Mouse (Mus musculus) c-Kit-negative CD71-positive TER-119-positive erythroid progenitor cells, embryonic 14.5 days (primary cell): ENCODE data around the gene Wsb1.
"Not testable (repeated sequence)": the region's sequence is repeated elsewhere in the genome, so short reads cannot be mapped to it uniquely, and the experiment has no call there.

Experiments
- DNase-seq: peaks from one replicate; pipeline ENCODE4 v3.0.0-alpha.2; 2013; ENCODE audit warnings: low read depth, low spot score

Wsb1 gene

DNA sequence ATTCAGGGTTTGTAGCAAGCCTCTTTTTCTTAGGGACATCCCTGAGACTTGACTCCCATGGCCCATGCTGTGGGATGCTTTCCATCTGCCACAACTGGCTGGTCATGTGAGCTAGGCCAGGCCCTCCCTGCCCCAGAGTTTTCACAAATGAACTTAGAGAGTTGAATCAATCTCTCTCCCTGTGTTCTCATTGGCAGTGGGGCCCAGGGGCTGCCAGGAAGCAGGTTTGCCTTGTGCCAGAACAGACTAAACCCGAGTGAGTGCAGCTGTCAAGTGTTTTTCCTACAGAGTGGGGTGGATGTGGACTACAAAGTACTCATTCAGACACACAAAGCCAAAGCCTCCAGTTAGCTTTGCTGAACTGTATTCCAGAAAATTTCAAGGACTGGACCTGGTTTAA is 12.7 kb upstream of the Wsb1 start:
- DNase-seq, result no peak

DNA sequence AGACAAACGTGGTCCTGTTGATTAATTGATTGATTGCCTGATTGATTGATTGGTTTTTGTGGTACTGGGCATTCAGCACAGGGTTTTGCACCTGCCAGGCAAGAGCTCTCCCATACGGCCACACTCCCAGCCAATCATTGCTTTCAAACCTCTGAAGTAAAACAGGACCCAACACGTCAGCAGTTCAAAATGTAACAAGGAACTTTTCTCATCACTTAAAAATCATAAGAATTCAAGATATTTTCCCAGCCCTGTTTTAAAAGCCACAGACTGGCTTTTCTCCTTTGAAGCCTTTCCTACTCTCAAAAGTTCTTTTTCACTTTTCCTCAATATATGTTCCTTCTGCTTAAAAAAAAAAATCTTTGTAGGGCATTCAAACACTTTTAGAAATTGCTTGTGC is 9.9 kb upstream of the Wsb1 start:
- no peak for DNase-seq

DNA sequence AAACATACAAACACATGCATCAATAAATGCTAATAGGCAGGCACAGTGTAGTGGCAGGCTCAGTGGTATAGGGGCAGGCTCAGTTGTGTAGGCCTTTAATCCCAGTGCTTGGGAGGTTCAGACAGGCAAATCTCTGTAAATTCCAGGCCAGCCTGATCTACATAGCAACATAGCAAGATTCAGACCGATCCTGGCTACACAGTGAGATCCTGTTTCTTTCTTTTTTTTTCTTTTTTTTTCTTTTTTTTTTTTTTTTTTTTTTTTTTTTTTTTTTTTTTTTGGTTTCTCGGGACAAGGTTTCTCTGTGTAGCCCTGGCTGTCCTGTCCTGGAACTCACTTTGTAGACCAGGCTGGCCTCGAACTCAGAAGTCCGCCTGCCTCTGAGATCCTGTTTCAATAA is 5.7 kb upstream of the Wsb1 start:
- DNase-seq, result not testable (repeated sequence)

DNA sequence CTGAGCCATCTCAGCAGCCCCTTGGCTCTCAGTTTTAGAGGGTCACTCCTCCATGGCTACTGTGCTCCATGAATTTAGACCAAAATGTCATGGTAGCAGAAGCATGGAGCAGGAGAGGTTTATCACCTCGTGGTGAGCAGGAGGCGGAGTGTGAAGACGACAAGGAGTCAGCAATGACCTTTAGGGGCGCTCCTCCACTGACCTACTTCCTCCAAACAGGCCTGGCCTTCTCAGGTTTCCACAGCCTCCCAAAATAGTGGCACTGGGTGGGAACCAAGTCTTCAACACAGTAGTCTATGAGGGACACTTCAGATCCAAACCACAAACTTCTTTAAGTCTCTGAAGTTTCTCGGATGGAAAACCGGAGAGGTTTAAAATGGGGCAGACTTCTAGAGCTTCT is 4.3 kb upstream of the Wsb1 start:
- DNase-seq, result no peak

DNA sequence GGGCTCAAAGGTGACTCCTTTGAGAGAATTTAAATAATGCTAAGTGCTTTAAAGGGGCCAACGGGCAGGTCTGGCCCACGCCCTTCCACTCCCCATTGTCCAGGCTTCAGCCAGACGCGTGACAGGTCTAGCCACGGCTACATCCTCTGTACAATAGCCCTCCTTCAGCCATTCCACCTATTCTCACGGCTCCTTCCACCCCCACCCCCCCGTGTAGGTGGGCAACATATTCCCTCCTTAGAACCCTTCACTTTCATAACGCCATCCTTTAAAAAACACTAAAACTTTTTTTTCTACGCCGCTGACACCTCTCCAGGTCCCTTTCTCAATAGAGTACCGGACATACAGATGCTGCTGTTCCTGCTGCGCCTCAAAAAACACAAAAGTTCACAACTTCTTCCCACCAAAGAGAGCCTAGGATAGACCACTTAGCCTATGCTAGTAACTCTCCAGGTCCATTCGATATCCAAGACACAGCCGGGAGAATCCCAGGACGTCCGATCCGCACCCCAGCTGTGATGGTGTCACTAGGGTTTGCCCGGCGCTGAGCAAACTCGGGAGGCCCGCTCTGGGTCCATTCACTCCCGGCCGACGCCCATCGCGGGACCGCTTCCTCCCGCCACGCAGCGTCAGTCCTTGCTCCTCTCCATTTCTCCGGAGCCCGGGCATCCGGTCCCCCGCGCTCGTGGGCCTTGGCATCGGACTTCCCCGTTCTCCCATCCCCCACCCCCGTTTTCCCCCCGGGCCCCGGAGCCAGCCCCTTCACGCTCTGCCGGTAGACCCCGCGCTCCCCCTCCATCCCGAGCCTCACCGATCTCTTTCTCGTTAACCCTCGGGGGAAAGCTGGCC is 705 bp downstream of the Wsb1 start:
- peak; percentile 55 for DNase-seq

DNA sequence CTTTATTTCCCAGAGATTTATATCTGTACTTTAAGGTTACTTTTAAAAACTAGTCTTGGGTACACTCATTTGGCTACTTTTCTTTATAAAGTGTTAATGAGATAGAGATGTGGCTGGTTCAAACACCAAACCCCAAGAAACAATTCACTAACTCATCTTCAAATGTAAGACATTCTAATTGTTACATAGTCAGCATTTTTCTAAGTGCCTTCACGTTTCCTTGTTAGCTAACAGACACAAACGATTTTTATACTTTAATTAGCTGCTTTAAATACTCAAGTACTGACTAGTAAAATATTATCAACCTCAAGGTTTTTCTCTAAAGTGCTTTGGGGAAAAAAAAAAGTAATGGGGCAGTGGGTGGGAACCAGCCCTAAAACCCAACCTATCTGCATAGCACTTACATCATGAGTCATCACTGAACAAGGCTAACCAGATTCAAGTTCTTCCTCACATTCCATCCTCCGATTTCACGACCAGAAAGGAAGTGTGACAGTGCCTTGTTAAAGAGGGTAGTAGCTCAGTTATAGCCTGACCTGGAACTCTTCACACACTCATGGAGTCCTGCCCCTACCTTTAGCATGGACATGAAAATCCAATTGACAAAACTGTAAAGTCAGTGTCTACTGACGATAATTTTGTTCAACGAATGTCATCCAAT is 1.5 kb downstream of the Wsb1 start:
- DNase-seq, result peak; percentile 27

DNA sequence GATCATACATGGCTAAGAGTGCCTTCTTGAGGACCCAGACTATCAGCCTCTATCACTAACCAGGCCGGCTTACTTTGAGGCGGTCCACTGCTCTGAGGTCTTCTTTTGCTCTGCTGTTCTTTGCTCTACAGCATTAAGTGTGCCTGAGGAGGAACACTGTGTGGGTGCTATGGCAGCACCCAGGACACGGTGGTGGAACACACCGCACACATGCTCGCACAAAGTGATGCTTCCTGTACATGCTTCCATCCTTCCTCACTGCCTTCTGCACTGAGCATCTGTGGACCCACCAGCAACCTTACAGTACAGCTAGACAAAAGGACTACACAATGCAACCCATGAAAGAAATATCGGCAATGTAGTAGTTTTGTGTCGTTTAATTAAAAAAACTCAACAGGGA is 15.4 kb downstream of the Wsb1 start:
- DNase-seq, result no peak

DNA sequence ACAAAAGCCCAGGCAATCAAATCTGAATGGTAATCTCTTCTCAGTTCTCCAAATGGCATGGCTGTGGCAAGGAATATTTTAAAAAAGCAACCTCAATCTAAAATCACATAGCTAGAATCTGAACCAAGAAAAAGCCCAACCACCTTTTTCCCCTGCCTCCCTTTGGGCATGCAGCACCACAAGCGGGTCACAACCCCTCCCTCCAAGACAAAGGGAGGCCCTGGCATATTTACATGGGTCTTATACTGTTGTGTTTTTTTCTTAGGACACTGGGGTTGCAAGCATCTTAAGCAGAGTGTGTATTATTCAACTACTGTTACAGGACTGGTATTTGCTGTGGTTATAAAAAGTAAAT is 16.1 kb downstream of the Wsb1 start:
- DNase-seq, result no peak

DNA sequence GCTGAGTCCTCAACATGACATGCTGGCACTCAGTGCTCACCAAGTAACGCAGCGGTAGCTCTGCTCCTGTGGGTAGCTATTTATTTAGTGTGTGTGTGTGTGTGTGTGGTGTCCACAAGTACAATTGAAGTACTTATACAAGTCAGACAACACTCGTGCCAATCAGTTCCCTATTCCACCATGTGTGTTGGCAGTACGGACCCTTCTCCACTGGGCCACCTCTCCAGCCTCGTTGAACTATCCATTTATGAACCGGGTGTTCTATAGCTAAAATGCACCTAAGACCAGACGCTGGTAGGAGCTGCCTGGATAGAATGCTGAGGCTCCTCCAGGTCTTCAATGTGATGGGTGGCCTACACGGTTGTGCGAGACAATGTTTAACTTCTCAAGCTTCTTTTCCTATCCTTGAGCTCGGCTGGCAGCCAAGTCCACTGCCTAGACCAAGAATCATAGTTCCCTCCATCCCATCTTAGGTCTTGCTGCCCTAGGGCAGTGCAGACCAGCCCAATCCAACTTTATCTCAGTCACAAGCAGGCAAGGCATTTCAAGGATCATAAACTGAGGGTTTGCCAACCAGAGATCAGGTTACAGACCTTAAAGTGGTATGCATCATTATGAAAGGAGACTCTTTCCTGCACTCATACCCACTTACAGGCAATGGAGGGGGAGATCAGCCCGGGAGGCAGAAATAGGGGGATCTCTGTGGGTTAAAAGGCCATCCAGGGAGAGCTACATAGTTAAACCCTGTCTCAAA is 16.6 kb downstream of the Wsb1 start:
- no peak for DNase-seq

DNA sequence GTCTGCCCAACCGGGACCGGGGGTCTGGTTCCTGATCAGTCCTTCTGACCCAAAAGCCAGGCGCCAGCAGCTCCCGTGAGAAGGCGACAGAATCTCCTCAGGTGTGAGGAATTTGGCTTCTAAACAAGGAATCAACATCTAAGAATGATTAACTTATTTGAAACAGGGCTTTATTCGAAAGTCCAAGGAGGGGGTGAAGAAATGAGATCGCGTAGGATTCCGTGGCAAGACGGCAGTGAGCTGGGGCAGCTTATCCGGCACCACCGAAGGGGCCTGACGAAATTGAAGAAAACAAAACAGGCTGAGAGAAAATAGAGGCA is 24.3 kb downstream of the Wsb1 start:
- DNase-seq, result no peak

DNA sequence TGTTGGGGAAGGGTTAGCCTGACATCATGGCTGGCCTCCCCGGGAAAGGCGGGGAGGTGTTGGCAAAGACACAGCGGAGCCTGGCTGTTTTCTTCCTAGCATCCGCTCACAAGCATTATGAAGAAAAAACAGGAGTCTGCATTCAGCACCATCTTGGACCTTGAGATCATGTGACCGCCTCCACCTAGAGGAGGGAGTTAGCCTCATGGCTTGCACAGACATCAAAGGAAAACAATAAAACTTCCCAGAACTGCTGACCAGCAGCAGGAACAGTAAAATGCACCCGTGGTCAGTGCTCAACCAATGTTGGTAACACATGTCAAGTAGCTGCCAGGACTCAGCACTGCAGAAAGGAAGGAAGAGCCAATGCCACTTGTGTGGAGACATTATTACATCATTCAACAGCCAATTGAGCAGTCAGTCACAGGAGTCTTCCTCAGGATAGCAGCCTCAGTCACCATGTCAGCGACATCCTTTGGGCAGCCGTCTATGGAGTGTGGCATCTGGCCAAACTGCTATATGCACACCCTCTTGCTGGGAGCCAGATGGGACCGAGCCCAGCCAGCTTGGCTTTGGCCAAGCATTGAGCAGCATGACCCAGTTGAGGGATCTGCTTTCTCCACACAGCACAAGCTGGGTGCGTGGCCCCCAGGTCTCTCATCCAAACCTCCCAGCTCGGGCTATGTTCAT is 24.8 kb downstream of the Wsb1 start:
- no peak for DNase-seq

DNA sequence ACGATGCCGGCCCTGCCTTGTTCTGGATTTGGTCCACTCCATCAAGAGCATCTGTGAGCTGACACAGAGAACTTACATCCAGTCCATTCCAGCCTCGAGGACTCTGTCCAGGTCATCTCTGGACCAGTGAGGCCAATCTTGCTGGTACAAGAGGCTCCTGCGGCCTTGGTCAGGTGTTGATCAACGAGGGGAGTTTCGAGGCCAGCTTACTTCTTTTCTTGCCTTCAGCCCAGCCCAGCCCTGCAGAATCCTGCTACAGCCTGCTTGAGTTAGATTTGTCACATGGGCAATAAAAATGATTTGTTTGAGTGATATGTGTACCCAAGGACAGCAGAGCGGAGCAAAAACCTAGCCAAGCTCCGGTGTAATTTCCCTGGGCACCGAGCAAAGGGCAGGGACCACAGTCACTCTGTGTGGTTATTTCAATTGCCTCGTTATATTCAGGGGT is 25.4 kb downstream of the Wsb1 start:
- DNase-seq, result no peak

DNA sequence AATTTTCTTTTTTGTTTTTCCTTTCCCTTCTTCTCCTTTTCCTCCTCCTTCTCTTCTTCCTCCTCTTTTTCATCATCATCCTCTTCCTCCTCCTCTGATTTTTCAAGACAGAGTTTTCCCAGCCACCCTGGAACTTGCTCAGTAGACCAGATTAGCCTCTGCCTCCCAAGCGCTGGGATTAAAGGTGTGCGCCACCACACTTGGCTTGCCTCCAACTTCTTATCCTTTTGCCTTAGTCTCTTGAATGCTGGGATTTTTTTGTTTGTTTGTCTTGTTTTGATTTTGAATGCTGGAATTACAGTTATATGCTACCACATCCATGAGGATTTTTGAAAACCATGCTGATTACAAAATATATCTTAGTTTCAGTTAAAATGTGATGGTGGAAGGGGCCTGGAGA is 26.4 kb downstream of the Wsb1 start:
- DNase-seq, result no peak

DNA sequence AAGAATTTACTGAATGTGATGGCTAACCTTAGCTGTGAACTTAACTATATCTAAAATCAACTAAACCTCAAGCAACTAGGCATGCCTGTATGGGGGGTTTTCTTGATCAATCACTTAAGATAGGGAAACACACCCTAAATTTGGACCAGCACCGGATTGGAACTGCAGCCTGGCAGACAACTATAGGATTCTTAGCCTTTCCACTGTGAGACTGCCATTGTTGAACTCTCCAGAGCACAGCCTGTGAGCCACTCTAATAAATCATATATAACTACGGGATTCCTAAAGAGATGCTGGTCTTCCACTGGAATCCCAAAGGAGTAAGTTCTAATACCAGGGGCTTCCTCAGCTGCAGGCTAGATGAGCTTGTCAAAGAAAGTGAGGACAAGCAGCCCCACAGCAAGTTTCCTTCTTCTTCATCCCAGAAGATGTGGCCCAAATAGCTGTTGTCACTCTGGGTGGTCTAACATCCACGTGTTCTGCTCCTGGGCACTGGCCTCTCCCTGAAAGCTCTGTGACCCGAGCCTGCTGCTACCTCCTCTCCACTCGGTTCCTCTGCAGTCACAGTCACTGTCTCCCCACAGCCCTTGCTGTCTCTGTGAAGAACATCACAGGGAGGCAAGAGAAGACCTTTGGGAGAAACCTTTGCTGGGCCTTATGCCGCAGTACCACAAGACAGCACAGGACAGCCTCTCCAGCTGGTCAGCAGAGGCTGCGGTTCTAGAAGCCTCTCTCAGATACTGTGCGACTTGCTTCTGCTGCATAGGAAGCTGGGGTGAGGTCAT is 28.9 kb downstream of the Wsb1 start:
- DNase-seq, result no peak

DNA sequence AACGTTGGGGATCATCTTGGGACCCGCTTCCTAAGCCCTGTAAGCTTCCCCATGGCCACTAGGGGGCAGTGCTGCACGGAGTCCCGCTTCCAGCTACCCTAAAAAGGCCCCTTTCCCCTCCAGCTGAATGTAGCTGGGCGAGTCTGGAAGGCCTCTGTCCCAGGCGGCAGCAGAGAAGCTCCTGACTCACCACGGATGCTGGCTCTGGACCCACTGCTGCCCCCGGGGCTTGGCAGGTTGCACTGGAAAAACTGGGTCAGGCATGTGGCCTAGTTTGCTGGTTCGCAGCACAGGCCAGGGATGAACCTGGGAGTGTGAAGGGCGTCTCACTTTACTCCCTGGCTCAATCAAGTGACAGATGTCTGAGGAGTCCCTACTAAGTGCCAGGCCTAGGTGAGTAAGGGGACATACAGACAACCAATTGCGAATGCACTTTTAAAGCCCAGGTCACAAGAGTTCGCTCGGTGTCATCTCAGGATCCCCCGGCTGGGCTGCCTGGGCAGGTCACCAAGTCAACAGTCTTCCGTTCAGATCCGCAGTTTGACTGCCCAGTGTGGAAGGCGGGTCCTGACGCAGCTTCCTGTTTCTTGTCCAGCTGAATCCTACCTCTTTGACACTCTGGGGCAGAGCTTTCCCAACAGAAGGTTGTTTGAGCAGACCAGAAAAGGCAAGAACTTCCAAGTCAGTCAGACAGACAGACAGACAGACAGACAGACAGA is 29.8 kb downstream of the Wsb1 start:
- peak; percentile 58 for DNase-seq

DNA sequence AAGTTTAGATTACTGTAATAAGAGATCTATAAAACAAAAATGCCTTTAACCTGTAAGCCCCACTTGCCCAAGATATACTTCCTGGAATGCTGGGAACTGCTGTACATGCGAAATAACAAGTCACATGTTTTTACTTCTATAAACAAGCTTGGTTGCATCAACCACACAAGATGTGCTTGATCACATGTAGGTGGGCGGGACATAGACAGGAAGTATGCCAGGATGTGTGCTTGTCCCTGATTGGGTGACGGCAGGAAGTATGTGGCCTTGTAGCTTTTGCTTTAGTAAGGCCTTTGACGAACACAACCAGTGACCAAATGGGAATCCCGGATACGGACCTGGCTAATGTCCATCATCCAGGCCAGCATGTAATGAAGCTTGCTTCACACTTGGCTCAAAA is 31.1 kb downstream of the Wsb1 start:
- no peak for DNase-seq

DNA sequence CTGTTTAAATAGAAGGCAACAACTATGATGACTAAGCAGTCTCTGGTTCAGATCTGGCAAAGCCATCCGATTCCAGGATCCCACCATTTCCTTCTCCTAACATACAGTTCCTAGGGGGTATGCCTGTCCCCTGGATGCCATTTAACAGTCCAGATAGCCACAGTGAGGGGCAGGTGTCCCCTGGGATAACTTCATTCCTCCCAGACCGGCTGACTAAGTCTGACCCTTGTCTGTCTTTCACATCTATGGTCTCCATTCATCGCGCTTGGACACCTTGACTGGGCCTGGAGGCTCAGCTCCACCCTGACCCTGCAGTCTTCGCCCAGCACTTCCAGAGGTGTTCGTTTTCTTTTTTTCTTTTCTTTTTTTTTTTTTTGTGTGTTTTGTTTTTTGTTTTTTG is 31.8 kb downstream of the Wsb1 start:
- no peak for DNase-seq

DNA sequence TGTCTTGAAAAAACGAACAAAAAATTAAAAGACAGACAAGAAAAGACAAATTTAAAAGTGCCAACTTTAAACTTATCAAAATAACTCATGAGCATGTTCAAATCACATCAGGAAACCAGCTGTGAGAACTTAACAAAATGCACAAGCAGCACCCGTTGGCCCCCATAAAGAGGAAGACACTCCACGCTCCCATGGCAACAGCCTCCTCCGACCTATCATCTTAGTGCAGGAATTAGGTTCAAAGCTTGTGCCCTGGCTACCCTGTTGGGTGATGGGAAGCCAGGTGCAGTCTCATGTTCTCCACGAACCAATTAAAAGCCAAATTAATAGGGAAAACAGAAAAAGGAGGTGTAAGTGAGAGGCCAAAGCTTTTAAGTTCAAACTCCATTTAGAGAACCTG is 32.8 kb downstream of the Wsb1 start:
- DNase-seq, result no peak

DNA sequence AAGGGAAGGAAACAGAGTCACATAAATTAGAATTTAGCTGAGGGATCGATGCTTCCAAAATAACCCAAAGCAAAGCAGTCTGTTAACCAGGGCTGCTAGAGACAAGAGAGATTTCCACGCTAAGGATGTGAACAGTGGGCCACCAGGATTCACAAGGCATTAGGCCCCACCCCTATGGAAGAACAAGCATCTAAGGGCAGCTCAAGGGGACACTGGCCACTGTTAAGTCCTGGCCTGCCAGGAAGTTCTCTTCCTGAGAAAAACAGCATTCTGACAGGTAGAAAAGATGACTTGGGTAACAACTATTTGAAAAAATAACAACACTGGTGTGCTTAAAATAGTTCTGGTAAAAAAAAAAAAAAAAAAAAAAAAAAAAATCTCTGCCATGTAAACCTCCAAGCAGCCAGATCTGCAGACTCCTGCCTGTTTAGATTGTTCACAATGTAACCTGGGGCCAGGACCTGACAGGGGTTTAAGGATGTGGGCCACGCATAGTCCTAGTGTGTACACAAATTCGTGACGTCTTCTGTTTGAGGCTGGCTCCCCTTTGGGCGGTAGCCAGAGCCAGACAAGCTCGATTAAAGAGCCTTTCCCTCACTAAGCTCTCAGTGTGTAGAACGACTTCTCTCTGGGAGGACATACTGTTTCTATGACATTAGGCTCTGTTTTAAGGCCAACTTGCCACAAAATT is 35.4 kb downstream of the Wsb1 start:
- DNase-seq, result no peak

DNA sequence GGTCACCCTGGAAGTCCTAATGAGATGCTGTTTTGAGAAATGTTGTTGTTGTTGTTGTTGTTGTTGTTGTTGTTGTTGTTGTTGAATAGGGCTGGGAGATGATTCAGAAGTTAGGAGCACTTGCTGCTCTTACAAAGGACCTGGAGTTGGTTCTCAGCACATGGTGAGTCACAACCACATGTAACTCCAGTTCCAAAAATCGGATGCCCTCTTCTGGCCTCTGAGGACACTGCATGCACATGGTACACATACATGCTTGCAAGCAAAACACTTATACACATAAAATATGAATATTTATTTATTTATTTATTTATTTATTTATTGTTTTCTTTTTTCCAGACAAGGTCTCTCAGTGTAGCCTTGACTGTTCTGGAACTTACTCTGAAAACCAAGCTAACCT is 36.4 kb downstream of the Wsb1 start:
- DNase-seq, result no peak
